Mouse (Mus musculus): ENCODE data around the gene Tmed1.
"Not testable (repeated sequence)": the region's sequence is repeated elsewhere in the genome, so short reads cannot be mapped to it uniquely, and the experiment has no call there.

Gene Tmed1

DNA sequence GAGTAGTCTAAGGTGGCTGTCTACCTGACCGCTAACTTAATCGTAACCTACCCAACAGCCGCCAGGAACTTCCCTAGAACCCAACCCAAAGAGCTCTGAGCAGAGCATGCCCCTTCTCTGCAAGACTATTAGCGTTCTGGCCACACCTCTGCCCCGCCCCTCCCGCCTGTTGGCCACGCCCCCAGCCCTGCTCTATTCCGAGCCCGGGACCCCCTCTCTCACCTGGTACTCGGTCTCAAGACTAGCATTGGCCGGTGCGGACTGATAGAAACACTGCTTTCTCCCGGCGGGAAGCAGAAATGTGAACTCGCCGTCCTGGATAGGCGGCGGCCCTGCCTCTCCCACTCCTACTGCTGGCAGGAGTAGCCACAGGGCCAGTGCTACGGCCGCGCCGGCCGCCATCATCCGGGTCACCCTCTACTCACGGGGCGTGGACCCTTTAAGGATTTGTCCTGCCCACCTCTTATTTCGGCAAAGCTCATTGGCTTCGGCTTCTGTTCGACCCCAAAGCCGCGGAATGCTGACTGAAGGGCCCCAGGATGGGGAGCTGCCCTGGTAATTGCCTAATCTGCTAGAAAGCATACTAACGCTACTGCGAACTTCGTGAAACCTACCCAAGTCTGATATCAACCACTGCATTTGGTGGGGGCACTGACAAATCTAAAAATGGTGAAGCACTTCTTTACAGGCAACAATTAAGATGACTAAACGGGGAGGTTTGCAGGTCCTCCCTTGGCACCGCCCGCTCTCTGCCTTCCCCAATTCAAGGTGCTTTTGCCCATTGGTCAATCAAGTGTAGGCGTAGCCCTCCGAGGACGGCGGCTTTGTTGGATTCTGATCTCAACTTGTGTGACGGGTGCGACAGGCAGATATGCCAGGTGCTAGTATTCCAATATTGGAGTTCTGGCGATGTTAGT, at the start of gene Tmed1:
Gene Tmed1 (minus strand): TSS at position 481 of the 917 bp plus-strand sequence.
- DNase-seq: peak; percentile 96

DNA sequence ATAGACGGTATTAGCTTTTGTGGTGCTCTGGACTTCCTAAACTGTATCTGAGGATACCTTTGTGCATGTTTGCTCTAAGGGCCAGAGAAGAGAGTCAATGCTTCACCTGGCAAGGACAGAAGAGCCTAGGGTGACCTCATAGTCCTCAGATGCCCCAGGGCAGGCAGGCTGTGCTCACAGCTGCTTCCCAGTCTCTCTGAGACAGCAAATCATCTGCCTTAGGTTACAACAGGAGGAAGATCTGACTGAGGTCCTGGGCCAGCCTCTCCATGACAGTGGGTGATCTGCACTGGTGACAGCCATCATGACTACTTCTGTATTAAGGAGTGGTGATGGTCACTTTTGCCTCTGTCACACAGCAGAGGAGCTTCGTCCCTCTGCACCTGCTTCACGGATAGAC, 49.1 kb upstream of the Tmed1 start:
- no peak for DNase-seq

DNA sequence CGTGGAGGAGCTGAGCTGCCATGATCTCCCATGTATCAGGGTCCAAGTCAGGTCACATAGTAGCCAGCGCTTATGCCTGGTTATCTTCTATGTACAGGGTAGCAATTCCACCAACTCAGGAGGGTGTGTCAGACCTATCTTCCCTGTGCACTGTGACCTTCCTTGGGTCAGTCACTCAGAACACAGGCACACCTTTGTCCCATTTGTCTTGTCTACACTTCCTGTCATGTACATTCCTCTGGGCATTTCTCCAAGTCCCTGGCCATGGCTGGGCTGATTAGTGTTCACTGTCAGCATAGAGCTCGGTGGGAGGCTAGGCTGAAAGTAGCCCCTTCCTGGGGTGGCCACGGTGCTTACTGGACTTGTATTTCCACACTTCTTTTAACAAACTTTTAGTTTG, 48.3 kb upstream of the Tmed1 start:
- DNase-seq: peak; percentile 56

DNA sequence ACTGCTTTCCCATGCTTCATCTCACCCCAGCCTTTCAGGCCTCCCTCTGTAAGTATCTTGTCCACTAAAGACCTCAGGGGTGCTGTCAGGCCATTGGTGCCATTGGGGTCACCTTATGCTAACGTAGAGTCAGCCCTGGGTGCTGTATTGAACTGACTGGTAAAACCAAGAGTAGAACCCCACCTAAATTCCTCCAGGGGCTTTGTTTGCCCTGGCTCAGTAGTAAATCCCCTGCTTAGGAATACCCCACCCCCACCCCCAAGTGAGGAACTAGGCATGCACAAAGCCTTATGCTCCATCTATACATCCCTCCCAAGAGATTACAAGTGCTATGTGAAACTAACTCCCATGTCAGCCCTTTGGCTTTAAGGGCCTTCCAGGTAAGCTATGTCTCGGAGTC, 47.5 kb upstream of the Tmed1 start:
- DNase-seq: no peak

DNA sequence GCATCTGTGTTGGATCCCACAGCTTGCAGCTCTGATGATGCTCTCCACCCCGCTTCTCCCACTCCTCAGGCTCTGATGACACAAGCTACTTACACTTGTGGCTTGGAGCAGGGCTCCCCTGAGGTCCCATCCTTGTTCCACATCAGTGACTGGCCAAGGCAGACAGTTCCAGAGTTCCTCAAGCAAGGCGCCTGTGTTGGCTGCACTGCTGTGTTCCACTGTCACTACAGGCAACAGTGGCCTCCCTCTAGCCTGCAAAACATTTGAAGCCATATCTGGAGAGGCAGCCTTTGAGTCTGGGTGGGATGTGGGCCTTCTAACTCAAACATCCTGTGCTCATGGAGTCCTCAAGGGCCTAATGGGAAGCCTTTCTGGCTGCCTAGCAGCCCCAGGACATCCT, 46.9 kb upstream of the Tmed1 start:
- no peak for DNase-seq

DNA sequence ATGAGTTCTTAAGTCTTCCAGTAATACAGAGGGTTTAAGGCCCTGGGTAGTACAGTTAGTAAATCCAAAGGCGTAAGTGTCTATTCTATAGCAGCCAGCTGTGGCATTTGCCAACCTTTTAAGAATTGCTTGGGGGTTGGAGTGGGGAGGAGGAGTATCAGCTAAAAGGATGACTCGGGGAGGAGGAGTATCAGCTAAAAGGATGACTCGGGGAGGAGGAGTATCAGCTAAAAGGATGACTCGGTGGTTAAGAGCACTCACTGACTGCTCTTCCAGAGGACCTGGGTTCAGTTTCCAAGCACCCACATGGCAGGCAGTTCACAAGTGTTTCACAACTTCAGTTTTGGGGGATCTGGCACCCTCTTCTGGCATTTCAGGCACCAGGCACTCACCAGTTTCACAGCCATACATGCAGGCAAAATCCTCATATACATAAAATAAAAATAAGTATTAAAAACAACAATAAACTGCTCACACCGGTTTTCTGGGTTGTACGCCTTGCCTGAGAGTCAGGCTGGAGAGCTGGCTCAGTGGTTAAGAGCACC, 45.2 kb upstream of the Tmed1 start:
- no peak for DNase-seq

DNA sequence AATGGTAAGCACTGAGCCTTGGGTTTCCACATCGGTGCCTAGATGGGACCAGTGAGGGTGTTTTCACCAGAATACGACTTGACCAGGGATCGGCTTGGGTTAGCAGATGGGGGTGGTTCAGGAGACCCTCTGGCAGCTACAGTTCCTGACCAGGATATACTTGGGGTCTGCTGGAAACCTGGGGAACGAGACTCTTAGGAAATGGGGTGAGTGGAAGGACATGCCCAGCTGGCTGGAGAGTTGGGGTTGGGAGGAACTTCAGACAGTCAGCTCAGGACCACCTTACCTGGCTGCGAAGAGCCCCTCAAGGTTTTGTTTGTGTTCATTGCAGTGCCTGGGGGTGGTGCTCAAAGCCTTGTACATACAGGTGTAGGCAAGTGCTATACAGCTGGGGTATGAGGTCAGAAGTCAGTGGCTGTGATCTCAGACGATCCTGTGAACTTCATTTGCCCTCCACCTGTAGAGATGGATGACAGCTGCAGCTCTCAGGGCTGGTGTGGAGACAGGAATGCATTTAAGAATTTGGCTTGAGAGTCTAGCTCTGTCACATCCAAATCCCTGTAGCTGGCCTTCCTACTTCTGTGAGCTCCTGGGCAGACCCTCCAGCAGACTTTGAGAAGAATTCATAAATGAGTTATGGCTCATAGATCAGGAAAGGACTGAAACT, 43.7 kb upstream of the Tmed1 start:
- DNase-seq: no peak

DNA sequence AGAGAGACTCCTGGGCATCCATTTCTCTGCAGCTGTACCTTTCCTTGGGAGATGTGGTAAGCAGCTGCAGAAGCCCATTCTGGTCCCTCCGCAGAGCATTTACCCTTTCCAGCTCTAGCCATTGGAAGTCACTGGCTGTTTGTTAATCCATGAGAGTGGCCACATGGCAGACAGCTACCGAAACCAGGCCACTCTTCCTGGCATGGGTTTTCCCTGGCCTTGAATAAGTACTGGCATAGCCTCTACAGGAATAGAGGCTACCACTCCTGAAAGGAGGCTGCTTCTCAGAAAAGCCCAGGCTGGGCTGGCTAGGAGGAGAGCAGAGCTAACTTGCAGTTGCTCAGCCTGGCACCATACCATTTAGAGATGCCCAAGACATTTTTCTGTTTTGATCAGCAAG, 41.0 kb upstream of the Tmed1 start:
- DNase-seq: no peak

DNA sequence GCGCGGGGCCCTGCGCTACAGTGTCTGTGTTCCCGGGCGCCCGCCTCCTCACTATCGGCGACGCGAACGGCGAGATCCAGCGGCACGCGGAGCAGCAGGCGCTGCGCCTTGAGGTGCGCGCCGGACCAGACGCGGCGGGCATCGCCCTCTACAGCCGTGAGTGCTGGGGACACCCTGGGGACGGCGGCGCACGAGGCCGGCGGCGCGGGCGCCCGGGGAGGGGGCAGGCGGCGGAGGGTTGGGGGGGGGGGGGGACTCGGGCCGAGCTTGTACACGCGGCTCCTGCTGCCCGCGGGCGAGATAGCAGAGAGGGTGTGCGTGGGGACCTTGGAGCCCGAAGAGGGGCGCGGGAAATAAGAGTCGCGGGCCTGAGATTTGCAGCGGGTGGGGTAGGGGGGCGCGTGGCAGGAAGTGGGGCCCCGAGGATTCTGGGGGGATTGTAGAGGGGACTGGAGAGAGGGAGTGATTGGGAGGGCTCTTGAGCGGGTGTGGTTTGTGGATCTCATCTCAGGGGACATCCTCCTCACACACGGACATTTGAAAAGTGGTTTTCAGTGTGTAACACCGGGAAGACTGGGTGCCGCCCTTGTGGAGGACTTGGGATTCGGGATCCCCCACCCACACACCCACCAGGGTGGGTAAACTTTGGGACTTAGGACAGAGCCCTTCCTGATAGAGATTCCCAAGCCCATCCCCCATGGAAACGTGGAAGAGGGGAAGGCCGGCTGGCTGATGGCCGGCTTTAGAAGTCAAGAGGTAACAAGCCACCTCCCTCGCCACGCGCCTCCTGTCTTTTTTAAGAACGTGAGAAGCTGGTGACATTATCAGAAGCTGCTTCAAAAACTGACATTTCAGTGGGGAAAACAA, 37.3 kb upstream of the Tmed1 start:
- DNase-seq: peak; percentile 80

DNA sequence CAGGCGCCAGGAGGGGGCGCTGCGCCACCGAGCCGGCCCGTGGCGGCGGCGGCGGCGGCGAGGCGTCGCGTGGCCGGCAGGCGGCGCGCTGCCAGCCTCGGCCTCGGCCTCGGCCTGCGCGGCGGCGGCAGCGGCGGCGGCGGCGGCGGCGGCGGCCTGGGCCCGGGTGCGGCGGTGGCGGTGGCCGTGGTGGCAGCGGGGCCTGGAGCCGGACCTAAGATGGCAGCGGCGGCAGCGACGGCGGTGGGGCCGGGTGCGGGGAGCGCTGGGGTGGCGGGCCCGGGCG, 36.7 kb upstream of the Tmed1 start, which contains the start of gene Carm1:
Gene Carm1 (plus strand): TSS at position 106 of the 286 bp plus-strand sequence.
- no peak for DNase-seq

DNA sequence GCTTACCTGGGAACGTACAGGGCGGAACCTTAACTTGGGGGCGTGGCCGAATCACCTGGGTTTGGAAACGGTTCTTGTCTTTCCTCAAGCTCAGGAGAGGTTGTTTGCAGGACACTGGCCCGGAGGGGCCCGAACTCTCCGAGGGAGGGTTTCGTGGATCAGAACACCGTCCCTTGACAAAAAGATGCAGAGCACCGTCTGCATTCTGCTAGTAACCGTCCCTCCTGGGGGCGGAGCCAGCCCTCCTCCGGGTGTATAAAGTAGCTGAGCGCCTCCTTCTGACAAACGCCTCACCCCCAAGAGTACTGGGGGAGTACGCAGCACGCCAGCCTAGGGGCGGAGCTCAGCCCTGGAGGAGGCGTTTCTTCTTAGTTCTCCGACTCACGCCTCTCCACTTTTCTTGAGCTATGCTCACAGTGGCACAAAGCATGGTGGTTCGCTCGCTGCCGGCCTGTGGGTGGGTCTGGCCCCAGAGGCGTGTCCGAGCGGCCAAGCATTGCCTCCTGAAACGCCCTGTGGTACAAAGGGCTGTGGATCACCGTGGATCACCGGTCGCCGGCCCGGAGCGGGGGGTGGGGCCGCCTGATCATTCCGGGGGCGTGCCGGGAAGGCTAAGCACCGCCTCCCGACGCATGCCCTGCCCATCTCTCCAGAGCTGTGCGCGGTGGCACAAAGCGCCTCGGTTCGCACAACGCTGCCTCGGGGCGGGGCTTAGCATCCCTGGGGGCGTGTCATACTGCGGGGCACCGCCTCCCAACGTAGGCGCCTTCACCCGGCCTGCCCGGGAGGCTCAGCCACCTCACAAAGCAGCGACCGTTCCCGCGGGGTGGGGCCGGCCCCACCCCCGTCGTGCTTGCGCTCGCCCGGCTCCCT, 36.1 kb upstream of the Tmed1 start:
- DNase-seq: peak; percentile 100

DNA sequence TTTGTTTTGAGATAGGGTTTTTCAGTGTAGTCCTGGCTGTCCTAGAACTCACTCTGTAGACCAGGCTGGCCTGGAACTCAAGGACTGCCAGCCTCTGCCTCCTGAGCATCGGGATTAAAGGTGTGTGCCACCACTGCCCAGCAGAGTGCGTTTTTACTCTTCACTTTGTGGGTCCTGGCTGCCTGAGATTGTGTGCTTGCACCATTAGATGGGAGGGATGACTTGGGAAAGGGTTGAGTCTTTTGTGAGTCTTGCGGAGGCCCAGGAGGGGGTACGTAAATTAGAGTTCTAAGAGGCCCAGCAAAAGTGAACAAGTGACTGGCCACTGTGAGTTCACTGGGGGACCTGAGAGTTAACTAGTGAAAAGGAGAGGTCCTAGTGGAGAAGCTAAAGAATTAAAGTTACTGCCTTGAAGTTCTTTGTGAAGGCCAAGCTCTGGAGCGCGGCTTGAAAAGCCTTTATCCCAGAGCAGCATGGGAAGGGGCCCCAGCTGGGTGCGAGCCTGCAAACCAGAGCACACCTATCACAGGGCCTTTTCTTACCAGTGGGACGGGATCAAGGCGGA, 35.4 kb upstream of the Tmed1 start:
- no peak for DNase-seq

DNA sequence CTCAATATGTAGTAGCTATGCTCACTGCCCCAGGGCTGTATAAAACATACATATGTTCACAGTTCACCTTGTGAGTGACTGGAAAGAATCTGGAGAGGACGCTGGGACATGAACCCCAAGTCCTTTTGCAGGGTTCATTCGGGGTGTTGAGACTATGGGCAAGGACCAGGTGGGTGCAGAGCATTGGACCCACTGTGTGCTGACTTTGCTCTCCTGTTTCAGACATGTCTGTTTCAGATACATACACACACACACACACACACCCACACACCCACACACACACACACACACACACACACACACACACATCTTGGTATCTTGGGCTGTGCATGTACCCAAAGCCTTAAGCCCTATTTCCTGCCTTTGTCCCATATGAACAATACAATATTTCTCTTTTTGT, 31.9 kb upstream of the Tmed1 start:
- not testable (repeated sequence) for DNase-seq

DNA sequence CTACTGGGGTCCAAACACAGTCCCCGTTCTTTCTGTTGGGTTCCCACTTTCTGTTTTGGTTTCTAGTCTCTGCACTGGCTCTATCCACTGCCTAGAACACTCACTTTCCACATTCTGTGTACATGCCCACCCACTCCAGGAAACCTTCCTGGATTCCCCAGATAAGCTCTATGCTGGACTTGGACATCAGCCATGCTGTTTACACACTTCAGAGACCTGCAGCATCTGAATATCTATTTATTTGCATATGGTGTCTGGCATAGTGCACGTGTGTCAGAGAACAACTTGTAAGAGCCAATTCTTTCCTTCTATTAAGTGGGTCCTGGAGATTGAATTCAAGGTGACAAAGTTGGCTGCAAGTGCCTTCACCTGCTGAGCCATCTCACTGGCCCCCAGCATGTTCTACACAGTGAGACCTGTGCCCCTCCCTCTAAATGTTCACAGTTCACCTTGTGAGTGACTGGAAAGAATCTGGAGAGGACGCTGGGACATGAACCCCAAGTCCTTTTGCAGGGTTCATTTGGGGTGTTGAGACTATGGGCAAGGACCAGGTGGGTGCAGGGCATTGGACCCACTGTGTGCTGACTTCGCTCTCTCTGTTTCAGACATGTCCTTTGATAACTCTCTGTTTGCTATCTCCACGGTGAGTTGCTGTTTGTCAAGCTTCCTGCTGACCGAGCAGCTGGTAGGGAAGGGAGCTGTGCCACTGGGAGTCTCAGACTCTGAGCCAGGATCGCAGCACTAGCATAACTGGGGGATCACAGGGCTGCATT, 30.1 kb upstream of the Tmed1 start:
- DNase-seq: no peak

DNA sequence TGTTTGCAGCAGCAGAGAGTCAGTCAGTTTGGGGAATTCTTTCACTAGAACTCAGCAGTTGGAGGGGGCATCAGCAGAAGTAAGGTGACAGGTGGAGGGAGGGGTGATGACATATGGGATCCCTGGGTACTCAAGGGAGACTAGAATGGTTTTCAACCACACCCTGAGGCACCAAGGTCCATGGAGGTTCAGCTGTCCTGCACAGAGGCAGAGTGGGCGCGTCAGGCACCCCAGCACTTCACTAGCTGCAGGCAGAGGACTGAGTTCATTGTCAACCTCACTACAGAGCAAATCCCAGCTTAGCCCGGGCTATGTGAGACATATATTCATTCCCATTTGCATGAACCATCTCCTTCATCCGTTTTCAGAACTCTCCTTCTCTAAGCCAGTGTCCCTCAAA, 27.0 kb upstream of the Tmed1 start:
- DNase-seq: no peak

DNA sequence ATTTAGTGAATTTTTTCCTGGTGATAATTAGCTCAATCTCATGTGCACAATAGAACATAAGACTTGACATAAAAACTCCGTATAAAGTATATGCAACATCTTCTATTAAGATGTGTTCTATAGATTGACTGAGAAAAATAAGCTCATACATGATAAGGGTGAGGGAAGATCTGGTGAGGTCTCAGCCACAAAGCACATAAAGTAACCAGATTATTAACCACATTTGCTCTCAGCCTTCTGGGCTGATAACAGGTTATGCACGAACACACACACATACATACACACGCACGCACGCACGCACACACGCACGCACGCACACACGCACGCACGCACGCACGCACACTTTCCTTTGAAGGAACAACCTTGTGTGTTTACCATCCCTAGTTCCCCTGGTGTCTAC, 26.4 kb upstream of the Tmed1 start:
- no peak for DNase-seq

DNA sequence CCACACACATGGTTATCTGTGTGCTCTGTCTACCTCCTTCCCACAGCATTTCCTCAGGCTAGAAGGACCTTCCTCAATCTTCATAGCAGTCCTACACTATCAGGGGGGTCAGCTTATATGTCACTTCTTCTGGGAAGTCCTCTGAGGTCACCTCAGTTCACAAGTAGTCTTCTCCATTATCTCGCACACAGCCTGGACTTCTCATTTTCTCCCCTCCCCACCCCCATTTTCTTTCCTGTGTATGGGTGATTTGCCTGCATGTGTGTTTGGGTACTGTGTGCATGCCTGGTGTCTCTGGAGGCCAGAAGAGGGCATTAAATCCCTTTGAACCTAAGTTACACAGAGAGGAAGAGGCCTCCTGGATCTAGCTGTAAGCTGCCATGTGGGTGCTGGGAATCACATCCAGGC, 17.9 kb upstream of the Tmed1 start:
- no peak for DNase-seq

DNA sequence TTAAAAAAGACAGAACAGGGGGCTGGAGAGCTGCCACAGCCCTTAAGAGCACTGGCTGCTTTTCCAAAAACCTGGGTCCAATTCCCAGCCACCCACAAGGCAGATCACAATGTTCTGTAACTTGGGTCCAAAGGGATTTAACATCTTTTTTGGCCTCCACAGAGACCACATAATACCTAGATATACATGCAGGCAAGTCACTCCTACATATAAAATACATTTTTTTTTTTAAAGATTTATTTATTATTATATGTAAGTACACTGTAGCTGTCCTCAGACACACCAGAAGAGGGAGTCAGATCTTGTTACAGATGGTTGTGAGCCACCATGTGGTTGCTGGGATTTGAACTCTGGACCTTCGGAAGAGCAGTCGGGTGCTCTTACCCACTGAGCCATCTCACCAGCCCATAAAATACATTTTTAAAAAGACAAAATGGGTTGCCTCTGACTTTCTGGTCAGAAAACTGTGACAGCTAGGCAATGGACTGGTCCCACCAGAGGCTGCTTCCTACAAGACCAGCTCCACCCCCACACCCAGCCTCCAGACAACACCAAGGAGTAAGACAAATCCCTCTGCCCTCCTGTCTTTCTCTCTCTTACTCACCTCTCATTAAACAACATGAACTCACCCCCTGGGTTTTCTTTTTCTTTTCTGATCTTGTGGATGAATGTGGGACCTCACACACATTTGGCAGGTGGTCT, 17.2 kb upstream of the Tmed1 start:
- DNase-seq: no peak

DNA sequence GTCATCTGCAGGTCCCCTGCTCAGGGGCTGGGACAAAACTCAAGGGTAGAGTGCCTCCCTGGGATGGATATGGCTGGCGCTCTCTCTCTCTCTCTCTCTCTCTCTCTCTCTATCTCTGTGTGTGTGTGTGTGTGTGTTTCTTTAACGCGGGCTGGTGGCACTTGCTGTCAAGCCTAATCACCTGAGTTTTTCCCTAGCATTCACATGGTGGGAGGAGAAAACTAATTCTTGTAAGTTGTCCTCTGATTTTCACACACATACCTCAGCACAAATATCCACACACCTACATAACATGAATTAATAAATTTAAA, 16.5 kb upstream of the Tmed1 start:
- no peak for DNase-seq

DNA sequence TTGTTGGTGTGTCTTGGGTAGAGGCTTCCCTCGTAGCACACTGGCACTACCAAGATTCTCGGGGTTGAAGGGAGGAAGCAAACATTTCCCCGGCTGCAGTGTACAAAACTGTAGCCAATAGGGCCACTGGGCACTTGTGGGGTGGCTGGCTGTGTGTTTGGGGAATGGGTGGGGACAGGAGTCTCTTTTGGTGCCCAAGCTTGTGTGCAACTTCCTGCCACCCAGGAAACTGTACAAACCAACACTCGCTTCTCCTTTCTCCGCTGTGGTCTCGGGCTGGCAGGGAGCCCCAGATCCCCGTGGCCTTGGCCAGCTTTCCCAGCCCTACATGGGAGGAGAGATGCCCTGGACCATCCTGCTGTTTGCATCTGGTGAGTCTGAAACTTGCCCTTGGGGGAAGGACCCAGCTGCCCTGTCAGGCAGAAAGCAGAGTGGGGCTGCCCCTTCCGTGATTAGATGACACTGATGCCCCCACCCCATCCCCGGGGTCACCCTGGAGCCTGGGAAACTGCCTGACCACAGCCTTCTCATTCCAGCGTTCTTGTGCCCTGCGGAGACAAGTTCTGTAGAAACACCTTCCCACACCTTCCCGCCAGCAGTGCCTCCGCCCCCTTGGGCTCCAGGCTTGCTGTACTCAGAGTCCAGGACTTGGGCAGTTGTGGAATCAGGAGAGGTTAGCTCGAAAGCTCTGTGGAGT, 16.0 kb upstream of the Tmed1 start, which contains the start of gene AB124611:
Gene AB124611 (plus strand): TSS at position 240 of the 697 bp plus-strand sequence.
- no peak for DNase-seq
